Mouse (Mus musculus) liver, embryonic 14.5 days (tissue): ENCODE results near the gene Bend5.

Source experiments
- CTCF ChIP-seq: IDR thresholded peaks from 2 replicates; pipeline ENCODE4 v1.5.1; 2016; ENCODE audit warnings: antibody characterized with exemption, low read depth, control low read depth
- EP300 ChIP-seq: IDR thresholded peaks from 2 replicates; pipeline ENCODE4 v1.6.1; 2016; ENCODE audit warnings: antibody characterized with exemption, low read depth

- TF ChIP-seq EP300 (no peak), CTCF (no peak)
Measured at GRCm38 (mm10) chr4:111457568-111457967, 42.8 kb downstream of the Bend5 start.
